Mouse (Mus musculus): ENCODE data around the gene Ugt1a6b. TPM values are rescaled to one million over a fixed set of nuclear protein-coding genes. Genes with fewer than 3 reads are reported as not detected.

The Ugt1a6b gene
- polyA plus RNA-seq, 1 experiment from 2014 or later: not detected

DNA sequence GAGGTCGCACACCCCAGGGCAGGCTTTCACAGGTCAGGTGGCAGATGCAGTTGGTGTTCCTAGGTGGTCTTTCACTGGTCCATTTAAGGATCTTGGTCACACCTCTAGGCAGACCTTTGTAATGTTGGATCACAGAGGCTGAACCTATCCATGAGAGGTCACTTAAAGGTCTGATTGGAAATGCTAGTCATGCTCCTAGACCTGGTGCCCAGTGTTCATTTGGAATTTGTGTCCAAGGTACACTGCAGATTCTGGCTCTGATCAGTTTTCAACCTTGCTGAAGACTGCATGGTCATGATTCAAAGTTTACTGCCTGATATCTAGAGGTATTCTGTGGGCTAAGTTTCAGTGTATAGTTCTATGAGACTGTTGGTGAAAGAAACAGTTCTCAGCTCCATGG lies 76.6 kb downstream of the Ugt1a6b start:
- 89% methylated on average over 1 of the region's 1 CpGs for WGBS
- Histone ChIP-seq H3K27ac (no peak overlapping the region), H3K27me3 (ENCODE audit: poor library complexity, severe bottlenecking) (no peaks in the 10 kb centered on the region), H3K4me3 (no peak overlapping the region), H3K4me1 (no peaks in the 10 kb centered on the region), H3K36me3 (replicated peaks) (no peaks in the 10 kb centered on the region), H3K9me3 (peaks cover 27% of the 10 kb centered on the region)
- no peak for DNase-seq (ENCODE audit: extremely low spot score, low spot score)

DNA sequence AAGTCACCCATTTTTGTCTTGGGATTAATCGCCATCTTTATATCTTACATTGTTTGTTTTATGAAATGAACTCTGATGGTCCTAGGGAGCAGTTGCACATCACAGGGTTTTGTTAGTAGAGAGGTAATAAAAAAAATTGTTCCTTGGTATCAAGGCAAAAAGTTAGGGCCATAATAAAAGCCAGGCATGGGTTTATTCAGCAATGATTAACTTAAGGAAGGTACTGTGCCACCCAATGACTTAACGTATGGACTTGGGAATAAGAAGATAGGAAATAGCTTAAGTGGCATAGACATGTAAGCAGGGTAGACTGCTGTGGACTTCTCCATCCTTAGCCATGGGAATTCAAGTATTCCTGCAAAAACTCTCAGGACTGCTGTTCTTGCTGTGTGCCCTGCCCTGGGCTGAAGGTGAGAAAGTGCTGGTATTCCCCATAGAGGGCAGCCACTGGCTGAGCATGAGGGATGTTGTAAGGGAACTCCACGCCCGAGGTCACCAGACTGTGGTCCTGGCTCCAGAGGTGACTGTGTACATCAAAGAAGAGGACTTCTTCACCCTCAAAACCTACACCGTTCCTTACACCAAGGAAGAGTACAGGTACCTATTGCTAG lies 83.4 kb downstream of the Ugt1a6b start:
- no peak overlapping the region for H3K4me3 ChIP-seq
- no peaks in the 10 kb centered on the region for H3K4me1 ChIP-seq
- no peaks in the 10 kb centered on the region for H3K36me3 ChIP-seq (replicated peaks)
- H3K9me3 ChIP-seq: no peaks in the 10 kb centered on the region; the same call in 1 of the 2 replicates
- no peaks in the 10 kb centered on the region for H3K27me3 ChIP-seq (ENCODE audit: poor library complexity, severe bottlenecking)
- WGBS: 90% methylated on average over 5 of the region's 5 CpGs
- no peak for DNase-seq (ENCODE audit: extremely low spot score, low spot score)
- H3K27ac ChIP-seq: no peak overlapping the region

DNA sequence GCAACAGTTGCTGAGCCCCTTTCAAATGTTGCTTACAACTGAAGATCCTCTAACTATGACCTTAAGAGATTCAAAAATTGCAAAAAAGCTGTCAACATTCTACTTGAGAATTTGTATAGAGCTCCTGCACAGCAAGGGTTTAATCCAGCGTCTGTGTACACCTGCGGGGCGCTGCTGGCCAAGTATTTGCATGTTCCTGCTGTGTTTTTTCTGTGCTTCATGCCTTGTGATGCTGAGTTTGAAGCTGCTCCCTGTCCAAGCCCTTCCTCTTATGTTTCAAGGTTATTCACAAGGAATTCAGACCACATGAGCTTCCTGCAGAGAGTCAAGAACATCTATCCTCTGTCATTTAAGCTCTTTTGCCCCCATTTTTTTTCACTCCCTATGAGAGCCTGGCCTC lies 89.1 kb downstream of the Ugt1a6b start:
- H3K4me1 ChIP-seq: no peaks in the 10 kb centered on the region
- DNase-seq (ENCODE audit: extremely low spot score, low spot score): no peak
- no peak overlapping the region for H3K27ac ChIP-seq
- no peak overlapping the region for H3K4me3 ChIP-seq
- H3K27me3 ChIP-seq (ENCODE audit: poor library complexity, severe bottlenecking): no peaks in the 10 kb centered on the region
- no peaks in the 10 kb centered on the region; the same call in 1 of the 2 replicates for H3K9me3 ChIP-seq
- WGBS: 70% methylated on average over 3 of the region's 3 CpGs
- no peaks in the 10 kb centered on the region for H3K36me3 ChIP-seq (replicated peaks)

DNA sequence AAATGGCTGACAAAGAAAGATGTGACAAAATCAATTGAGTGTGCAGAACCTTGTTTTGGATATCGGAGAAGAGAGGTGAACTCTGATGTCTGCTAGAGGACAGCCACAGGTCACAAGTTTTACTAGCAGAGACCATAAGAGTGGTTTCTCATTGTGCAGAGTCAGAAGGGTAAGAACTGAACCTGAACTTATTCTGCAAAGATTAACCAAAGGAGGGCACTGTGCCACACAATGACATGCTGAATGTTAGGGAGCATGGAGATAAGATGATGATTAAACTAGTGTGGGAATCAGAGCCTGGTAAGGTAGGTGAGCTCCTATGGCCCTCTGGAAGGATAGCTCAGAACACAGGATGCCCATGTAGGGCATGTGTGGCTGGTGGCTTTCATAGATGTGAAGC lies 92.6 kb downstream of the Ugt1a6b start:
- no peaks in the 10 kb centered on the region for H3K36me3 ChIP-seq (replicated peaks)
- no peak for DNase-seq (ENCODE audit: extremely low spot score, low spot score)
- no peaks in the 10 kb centered on the region for H3K27me3 ChIP-seq (ENCODE audit: poor library complexity, severe bottlenecking)
- 84% methylated on average over 1 of the region's 1 CpGs for WGBS
- no peak overlapping the region for H3K4me3 ChIP-seq
- H3K27ac ChIP-seq: no peak overlapping the region
- no peaks in the 10 kb centered on the region for H3K9me3 ChIP-seq
- no peaks in the 10 kb centered on the region for H3K4me1 ChIP-seq

DNA sequence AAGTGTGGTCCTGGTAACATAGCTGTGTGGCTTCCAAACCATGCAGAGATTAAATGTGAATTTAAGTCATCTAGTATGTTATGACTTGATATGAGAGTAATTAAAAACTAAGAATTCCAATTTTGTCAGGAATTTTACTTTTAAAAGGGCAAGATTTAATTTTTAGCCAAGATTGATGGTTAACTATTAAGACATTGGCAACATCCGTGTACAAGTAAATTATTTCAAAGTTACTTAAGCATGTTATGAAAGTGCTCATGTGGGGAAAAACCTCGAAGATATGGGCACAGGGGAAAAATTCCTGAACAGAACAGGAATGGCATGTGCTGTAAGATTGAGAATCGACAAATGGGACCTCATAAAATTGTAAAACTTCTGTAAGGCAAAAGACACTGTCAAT lies 94.4 kb downstream of the Ugt1a6b start:
- no peak overlapping the region for H3K27ac ChIP-seq
- 86% methylated on average over 3 of the region's 3 CpGs for WGBS

DNA sequence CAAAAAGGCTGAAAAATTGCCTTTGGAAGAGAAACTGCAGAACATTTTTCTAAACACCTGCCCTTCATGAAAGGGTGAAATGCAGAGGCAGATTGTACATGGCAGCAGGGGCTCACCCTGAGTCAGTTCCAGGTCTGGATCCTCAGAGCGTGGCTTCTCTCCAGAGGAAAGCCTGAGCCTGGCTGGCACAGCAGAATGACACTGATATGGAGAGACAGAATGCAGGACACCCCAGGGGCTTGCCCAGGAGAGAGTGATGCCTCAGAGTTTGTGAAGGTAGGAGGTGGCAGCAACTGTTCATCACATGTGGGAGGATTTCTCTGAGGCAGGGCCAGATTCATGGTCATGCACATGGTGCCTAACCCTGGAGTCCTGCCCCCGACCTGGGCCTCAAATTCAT lies 96.9 kb downstream of the Ugt1a6b start:
- no peaks in the 10 kb centered on the region; the same call in none of the 2 replicates for H3K36me3 ChIP-seq (replicated peaks)
- 73% methylated on average over 2 of the region's 2 CpGs for WGBS
- no peak for DNase-seq (ENCODE audit: extremely low spot score, low spot score)
- peaks cover 21% of the 10 kb centered on the region for H3K9me3 ChIP-seq
- H3K4me1 ChIP-seq: peaks cover under 1% of the 10 kb centered on the region
- no peak overlapping the region for H3K4me3 ChIP-seq
- peaks cover 10% of the 10 kb centered on the region for H3K27me3 ChIP-seq (ENCODE audit: poor library complexity, severe bottlenecking)
- no peak overlapping the region for H3K27ac ChIP-seq

More for the DNA sequence above, 94.4 kb downstream of the Ugt1a6b start:
- no peak for DNase-seq (ENCODE audit: extremely low spot score, low spot score)
- no peak overlapping the region for H3K4me3 ChIP-seq
- H3K27me3 ChIP-seq (ENCODE audit: poor library complexity, severe bottlenecking): no peaks in the 10 kb centered on the region
- H3K36me3 ChIP-seq (replicated peaks): no peaks in the 10 kb centered on the region
- no peaks in the 10 kb centered on the region for H3K9me3 ChIP-seq
- no peaks in the 10 kb centered on the region for H3K4me1 ChIP-seq

DNA sequence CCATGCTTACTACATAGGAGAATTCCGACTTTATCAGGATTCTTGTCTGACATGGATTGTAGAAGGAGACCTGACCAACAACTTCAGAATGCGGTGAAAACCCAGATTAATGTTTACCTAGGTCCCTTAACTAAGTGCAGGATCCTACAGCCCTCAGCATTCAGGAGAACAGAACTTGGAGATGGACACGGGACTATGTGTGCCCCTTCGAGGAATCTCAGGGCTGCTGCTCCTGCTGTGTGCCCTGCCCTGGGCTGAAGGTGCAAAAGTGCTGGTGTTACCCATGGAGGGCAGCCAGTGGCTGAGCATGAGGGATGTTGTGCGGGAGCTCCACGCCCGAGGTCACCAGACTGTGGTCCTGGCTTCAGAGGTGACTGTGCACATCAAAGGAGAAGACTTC lies 97.4 kb downstream of the Ugt1a6b start, which contains the start of gene Ugt1a2:
Ugt1a2 (plus strand) TSS at position 146 of the 400 bp plus-strand sequence.
- no peak for DNase-seq (ENCODE audit: extremely low spot score, low spot score)
- Histone ChIP-seq H3K9me3 (peaks cover 25% of the 10 kb centered on the region), H3K4me1 (peaks cover 6% of the 10 kb centered on the region), H3K27me3 (ENCODE audit: poor library complexity, severe bottlenecking) (peaks cover 12% of the 10 kb centered on the region), H3K4me3 (no peak within 1 kb of the TSS), H3K36me3 (replicated peaks) (no peaks in the 10 kb centered on the region; the same call in none of the 2 replicates), H3K27ac (no peak within 1 kb of the TSS)
- WGBS: 85% methylated on average over 7 of the region's 7 CpGs

DNA sequence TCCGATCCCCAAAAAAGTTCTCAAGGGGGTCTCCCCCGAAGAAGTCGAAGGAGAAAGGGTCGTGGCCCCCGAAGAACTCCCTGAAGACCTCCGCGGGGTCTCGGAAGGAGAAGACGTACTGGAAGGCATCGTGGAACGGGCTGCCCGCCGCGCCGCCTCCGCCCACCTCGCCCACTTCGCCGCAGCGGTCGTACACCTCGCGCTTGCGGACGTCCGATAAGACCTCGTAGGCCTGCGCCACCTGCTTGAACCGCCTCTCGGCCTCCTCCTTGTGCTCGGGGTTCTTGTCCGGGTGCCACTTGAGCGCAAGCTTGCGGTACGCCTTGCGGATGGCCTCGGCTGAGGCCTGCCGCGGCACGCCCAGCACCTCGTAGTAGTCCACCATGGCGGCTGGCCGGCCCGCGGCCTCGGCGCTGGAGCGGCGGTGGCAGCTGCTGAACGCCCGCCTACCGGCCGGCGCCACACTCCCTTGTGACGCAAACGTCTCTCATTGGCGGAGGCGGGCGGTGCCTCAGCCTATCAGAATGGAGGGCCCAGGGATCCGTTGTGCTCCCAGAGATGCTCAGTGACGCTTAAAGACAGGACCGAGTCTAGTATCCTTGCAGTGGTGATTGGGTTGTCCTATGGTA lies 102.4 kb downstream of the Ugt1a6b start, which contains the start of gene Dnajb3:
Dnajb3 (minus strand) TSS at position 489 of the 629 bp plus-strand sequence.
- Histone ChIP-seq H3K4me3 (peak within 1 kb of the TSS; percentile 56), H3K27ac (peak within 1 kb of the TSS; percentile 83), H3K4me1 (peaks cover 11% of the 10 kb centered on the region), H3K27me3 (ENCODE audit: poor library complexity, severe bottlenecking) (peaks cover 26% of the 10 kb centered on the region), H3K36me3 (replicated peaks) (no peaks in the 10 kb centered on the region; the same call in none of the 2 replicates), H3K9me3 (peaks cover 27% of the 10 kb centered on the region)
- peak; percentile 85 for DNase-seq (ENCODE audit: extremely low spot score, low spot score)
- 5% methylated on average over 62 of the region's 62 CpGs for WGBS

DNA sequence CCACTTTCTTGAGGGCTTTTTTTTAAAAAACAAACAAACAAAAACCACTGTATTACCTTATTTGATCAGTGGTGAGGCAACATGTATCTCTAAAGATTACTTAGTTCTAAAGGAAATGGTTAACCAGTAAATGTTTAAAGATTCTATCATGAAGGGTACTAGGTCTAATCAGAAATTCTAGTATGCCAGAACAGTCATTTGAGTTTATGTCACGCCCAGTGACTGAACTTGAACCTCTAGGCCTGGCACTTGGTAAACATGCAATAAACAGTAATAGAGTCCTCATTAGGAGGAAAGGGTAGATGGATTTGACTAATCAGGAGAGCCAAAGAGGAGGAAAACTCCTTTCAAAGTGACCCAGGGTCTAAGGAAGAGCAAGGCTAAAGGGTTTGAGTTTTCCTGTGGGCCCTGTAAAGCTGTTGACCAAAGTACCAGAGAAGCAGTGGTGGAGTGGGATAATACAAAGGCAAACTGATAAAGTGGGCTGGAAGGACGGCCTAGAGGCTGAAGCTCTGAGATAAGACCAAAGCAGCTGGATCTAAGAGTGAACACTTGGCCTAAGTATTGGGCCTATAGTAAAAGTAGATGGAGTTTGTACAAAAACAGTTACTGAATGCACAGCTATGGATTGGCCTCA lies 103.9 kb downstream of the Ugt1a6b start:
- Histone ChIP-seq H3K4me1 (peaks cover 11% of the 10 kb centered on the region), H3K36me3 (replicated peaks) (no peaks in the 10 kb centered on the region; the same call in none of the 2 replicates), H3K4me3 (no peak overlapping the region), H3K9me3 (peaks cover 35% of the 10 kb centered on the region), H3K27me3 (ENCODE audit: poor library complexity, severe bottlenecking) (peaks cover 26% of the 10 kb centered on the region), H3K27ac (no peak overlapping the region)
- DNase-seq (ENCODE audit: extremely low spot score, low spot score): no peak
- WGBS: 81% methylated on average over 2 of the region's 2 CpGs

DNA sequence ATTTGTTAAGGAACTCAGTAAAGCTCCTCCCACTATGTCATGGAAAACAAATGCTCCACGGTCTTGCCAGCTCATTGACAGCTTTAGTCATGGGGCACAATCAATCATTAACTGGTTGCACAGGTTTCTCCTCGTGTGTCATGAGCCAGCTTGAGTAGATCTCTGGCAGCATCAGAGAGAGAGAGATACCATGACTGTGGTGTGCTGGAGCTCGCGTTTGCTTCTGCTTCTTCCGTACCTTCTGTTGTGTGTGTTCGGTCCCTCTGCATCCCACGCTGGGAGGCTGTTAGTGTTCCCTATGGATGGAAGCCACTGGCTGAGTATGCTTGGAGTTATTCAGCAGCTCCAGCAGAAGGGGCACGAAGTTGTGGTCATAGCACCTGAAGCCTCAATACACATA lies 108.8 kb downstream of the Ugt1a6b start, which contains the start of gene Ugt1a1:
Ugt1a1 (plus strand) TSS at position 148 of the 400 bp plus-strand sequence.
- peaks cover 4% of the 10 kb centered on the region for H3K27me3 ChIP-seq (ENCODE audit: poor library complexity, severe bottlenecking)
- H3K9me3 ChIP-seq: peaks cover 54% of the 10 kb centered on the region
- 70% methylated on average over 8 of the region's 8 CpGs for WGBS
- peak; percentile 26 for DNase-seq (ENCODE audit: extremely low spot score, low spot score)
- no peak within 1 kb of the TSS for H3K27ac ChIP-seq
- H3K4me1 ChIP-seq: no peaks in the 10 kb centered on the region
- no peak within 1 kb of the TSS for H3K4me3 ChIP-seq
- H3K36me3 ChIP-seq (replicated peaks): no peaks in the 10 kb centered on the region

DNA sequence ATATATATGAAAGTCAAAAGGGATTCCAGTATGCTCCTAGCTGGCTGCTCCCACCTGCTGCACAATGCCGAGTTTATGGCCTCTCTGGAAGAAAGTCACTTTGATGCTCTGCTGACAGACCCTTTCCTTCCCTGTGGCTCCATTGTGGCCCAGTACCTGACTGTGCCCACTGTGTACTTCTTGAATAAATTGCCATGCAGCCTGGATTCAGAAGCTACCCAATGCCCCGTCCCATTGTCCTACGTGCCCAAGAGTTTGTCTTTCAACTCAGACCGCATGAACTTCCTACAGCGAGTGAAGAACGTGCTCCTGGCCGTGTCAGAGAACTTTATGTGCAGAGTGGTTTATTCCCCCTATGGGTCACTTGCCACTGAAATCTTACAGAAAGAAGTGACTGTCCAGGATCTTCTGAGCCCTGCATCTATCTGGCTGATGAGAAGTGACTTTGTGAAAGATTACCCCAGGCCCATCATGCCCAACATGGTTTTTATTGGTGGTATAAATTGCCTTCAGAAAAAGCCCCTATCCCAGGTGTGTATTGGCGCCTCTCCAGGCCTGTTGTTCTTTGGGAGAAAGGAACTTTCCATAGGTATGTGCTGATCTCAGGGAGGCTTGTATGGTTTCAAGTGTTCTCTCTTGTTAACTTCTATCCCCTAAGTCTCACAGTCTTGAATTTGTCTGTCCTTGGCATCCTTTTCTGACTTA lies 109.4 kb downstream of the Ugt1a6b start:
- Histone ChIP-seq H3K36me3 (replicated peaks) (no peaks in the 10 kb centered on the region), H3K27ac (no peak overlapping the region), H3K4me1 (no peaks in the 10 kb centered on the region), H3K4me3 (no peak overlapping the region), H3K9me3 (peaks cover 54% of the 10 kb centered on the region), H3K27me3 (ENCODE audit: poor library complexity, severe bottlenecking) (no peaks in the 10 kb centered on the region)
- DNase-seq (ENCODE audit: extremely low spot score, low spot score): peak; percentile 31
- 63% methylated on average over 8 of the region's 8 CpGs for WGBS

DNA sequence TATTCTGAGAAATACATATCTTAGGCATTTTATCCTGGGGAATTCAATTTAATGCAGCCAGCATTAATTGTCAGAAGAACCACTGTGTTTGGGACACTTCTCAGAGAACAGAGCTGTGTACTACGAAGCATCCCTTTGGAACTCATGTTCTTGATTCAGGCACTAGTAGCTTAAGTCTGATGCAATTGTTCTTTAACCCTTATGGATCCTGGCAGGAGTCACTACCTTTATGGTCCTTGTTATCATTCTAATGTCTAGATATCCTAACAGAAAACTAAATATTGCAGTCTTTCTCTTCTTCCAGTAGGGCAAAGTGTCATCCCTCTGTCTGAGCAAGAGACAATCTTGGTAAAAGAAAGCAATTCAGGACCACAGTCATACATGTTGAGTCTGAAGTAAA lies 110.0 kb downstream of the Ugt1a6b start:
- Histone ChIP-seq H3K9me3 (peaks cover 54% of the 10 kb centered on the region), H3K27ac (no peak overlapping the region)

More for the DNA sequence above, 110.0 kb downstream of the Ugt1a6b start:
- WGBS: 83% methylated on average over 1 of the region's 1 CpGs
- H3K4me3 ChIP-seq: no peak overlapping the region
- no peaks in the 10 kb centered on the region for H3K36me3 ChIP-seq (replicated peaks)
- no peaks in the 10 kb centered on the region for H3K4me1 ChIP-seq
- H3K27me3 ChIP-seq (ENCODE audit: poor library complexity, severe bottlenecking): no peaks in the 10 kb centered on the region
- DNase-seq (ENCODE audit: extremely low spot score, low spot score): no peak

Measured in forebrain, embryonic 10.5 days (tissue).